Mouse (Mus musculus) myocyte (in vitro differentiated cells): ENCODE results near the gene Klhl3.

Experiments used
- CEBPB ChIP-seq: IDR thresholded peaks from 2 replicates; pipeline ENCODE4 v1.6.1; 2011; ENCODE audit warnings: mild to moderate bottlenecking, moderate library complexity; ENCODE audit not compliant: poor library complexity, insufficient read depth, severe bottlenecking
- MYOG ChIP-seq, 3 experiments: IDR thresholded peaks; one replicate each; pipeline ENCODE4 v1.6.1; 2011; ENCODE audit warnings: control low read depth in 2 of 3, low read depth in 2 of 3, mild to moderate bottlenecking in 2 of 3; ENCODE audit not compliant: insufficient read length in 2 of 3, control insufficient read depth in 1 of 3, insufficient read depth in 1 of 3
- POLR2A ChIP-seq: IDR thresholded peaks from one replicate; pipeline ENCODE4 v1.6.1; 2011; ENCODE audit warnings: low read depth, mild to moderate bottlenecking, control low read depth, moderate library complexity; ENCODE audit not compliant: insufficient read length
- SRF ChIP-seq: IDR thresholded peaks from one replicate; pipeline ENCODE4 v1.6.1; 2011; ENCODE audit warnings: low read depth; ENCODE audit not compliant: control insufficient read depth, insufficient read length
- TCF12 ChIP-seq: IDR thresholded peaks from one replicate; pipeline ENCODE4 v1.6.1; 2011; ENCODE audit warnings: mild to moderate bottlenecking, control low read depth; ENCODE audit not compliant: poor library complexity, insufficient read depth, severe bottlenecking
- TCF3 ChIP-seq: IDR thresholded peaks from one replicate; pipeline ENCODE4 v1.6.1; 2011; ENCODE audit warnings: low read depth, control low read depth; ENCODE audit not compliant: insufficient read length

GRCm38 (mm10) chr13:58128396-58128767, 15.0 kb upstream of the Klhl3 start, which contains the start of gene Hnrnpa0:
- TF ChIP-seq POLR2A (peak; percentile 79), CEBPB (no peak), MYOG (IDR thresholded peaks at IDR 0.05; ENCODE audit: control insufficient read depth in 1 of 3, insufficient read depth in 1 of 3, insufficient read length in 2 of 3, low read depth in 2 of 3) (no peak), SRF (peak; percentile 21), TCF3 (no peak), TCF12 (no peak)
